Mouse (Mus musculus) layer of hippocampus, postnatal 36 days (tissue): ENCODE results near the gene Hecw2. TPM values are rescaled to one million over a fixed set of nuclear protein-coding genes. Genes with fewer than 3 reads are reported as not detected.

ENCODE experiments used
- DNase-seq, 2 experiments: peaks; one replicate each; pipeline ENCODE4 v3.0.0; 2022
- total RNA-seq, 2 experiments: library from RNA; stranded (reverse); gene quantifications; 2 replicates each; pipeline ENCODE4 v1.2.3; 2021

Gene Hecw2
- total RNA-seq, 2 experiments from 2014 or later, result 19.2 to 20.5 TPM

DNA sequence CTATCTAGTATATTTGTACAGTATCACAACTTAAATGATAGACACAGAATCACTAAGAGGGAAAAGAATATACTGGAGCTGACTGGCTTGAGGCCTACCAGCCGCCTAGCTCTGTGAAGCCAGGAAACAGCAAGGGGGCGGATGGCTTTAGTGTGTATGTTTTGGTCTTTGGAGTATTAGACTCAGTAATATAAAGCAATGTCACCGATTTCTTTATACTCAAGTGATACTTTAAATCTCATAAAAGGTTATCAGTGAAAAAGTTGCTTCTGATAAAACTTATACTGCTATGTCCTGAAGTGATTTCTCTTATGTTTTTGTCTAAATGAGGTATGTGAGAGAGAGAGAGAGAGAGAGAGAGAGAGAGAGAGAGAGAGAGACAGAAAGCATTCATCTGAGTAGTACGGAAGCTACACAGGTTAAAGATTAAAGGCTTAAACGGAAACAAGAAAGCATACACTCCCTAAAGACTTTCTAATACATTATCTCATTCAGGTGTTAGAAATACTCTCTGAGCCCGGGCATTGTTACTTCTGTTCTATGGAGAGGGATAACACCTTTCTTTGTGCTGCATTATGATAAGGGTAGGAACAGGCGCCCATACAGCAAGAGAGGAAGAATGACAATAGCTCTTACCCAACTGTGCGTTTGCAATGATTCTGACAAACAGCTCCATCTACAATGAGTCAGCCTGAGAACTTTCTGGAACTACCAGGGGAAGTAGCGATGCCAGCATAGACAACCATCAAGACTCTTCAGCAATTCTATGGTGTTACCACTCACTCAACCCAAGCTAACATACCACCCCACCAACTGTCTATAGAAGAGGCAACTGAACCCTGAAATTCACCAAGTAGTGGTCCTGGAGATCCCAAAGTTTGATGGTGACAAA, 370.3 kb downstream of the Hecw2 start:
- no peak for DNase-seq

DNA sequence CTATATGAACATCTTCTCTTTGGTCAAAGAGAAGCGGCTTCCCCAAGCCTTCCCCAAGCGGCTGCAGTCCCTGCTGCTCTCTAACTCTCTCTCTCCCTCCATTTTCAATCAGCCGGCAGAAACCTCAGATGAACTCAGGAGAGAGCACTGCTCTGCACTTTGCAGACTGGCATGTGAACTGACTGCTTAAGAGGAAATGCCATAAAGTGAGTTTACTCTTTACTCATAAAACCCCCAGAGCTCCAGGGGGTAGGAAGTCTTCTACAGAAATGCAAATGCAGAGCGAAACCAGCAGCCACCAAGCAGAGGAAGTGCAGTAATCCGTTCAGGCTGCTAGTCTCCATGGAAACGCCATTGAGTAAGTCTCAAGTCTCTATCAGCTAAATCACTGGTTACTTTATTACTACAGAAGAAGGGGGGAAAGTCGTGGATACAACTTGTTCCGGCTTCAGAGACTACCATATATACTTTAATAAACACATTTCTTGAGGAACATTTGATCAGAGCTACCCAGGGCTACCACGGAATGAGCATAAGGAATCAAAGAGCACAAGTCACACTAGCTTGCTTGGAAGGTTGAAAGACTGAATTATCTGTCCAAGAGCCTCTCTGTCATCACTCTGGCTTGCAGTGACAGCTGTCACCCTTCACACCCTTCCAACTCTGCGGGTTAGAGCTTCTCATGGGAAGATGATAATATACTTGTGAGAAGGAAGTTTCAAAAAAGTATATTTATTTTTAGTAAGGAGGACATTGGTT, 371.1 kb downstream of the Hecw2 start:
- DNase-seq, result peak; percentile 23

DNA sequence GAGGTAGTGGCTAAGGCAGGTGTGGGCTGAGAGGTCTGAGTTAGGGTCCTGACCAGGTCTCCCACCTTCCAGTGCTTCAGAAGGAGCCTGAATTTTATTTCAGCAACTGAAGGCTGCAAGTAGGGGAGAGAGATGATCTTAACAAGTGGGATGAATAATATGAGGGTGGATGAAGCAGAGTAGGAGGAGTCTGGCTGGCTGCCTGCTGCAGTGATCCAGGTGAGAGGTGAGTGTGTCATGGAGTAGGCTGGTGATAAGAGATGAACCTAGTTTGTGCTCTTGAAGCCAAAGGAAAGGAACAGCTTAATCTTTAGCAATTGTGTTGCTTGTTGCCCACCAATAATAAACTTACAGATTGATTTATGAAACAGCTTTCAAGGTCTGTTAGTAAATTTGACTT, 373.0 kb downstream of the Hecw2 start:
- no peak for DNase-seq

DNA sequence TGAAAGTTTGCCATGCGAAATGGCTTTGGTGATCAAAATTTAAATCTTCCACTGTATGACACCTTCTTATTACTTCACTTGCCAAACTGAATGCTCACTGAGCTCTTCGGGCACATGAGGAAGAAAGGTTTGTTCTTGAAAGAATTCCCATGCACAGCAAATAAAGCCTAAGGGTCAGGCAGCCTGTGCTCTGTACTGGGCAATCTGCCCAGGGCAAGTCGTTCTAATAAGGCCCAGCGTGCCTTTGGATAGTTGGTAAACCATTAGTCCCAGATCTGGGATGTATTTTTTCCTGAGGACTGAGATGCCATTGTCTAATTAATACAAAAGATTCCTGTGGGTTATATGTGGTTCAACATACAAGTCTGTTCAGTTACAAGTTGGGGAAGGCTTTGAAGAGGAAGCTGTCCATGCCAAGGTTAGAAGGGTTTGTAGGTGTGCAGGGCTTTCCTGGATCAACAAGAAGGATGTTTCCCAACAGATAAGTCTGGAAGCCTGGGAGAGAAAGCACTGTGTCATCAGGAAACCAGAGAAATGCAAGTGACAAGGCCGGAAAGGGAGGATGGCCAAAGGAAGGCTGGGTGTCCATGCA, 374.8 kb downstream of the Hecw2 start:
- no peak for DNase-seq

DNA sequence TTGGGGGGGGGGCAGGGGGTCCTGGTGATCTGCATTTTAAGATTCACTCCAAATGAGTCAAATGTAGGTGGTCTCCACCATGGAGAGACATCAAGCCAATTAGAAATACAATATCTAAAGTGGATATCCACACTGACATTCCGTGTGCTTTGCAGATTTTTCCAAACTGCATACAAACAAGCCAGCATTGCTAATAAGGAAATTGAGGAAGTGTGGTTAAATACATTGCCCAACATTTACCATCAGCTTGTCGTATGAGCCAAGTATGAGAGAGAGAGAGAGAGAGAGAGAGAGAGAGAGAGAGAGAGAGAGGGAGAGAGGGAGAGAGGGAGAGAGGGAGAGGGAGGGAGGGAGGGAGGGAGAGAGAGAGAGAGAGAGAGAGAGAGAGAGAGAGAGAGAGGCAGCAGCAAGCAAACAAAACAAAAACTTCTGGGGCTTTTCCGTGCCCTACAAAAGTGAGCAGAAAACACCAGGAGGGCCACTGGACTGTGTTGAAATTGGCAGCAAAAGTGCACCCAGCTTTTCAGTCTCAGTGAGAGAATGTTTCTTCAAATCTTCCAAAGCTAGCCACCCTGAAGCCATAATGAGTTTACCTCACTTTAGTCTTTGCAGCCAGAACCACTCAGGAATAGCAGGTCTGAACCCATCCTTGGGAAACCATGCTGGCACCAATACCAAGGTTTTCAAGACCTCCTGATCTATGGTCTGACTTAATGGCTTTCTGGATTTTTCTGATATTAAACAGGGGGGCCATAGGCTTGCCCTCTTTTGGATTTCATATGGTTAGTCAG, 376.7 kb downstream of the Hecw2 start:
- DNase-seq, result no peak

DNA sequence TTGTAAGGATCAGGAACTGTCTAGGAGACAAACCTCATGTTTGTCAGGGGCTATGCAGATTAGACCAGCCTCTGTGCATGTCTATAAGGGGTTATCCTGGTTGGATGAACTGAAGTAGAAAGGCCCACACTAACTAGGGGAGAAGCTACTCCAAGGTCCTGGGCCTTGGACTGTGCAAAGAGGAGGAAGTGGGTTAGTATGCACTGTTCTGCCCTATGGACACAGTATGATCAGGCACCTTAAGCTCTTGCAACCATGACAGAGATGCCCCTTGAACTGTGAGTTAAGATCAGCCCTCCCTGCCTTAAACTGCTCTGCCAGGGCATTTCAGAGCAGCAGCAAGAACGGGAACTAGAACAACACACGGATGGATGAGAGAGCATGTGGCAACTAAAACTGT, 378.6 kb downstream of the Hecw2 start:
- DNase-seq, result no peak

DNA sequence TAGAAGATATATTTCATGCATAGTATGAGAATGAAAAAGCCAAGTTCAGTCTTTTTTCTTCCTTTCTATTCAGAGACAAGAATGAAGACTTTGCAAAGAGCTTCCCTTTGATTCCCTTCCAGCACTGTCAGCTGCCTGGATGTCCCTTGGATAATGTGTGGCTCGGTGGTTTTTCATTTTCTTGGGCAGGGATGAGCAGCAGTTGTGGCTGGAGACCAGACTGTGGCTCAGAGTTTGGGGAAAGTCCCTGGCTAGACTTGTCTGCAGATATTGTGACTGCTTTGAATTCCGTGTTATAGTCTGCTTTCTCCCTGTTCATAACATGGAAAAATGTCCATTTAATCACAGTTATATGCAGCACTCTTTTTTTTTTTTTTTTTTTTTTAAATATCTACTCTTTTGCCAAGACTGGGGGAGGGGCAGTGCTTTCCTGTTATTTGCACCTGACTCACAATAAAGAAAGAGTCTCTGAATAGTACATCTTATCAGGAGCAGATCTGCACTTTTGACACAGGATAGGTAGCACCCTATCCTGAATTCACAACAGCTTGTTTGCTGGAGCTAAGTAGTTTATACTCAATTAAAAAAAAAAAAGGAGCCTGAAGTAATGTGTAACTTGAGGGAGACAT, 380.8 kb downstream of the Hecw2 start:
- no peak for DNase-seq

DNA sequence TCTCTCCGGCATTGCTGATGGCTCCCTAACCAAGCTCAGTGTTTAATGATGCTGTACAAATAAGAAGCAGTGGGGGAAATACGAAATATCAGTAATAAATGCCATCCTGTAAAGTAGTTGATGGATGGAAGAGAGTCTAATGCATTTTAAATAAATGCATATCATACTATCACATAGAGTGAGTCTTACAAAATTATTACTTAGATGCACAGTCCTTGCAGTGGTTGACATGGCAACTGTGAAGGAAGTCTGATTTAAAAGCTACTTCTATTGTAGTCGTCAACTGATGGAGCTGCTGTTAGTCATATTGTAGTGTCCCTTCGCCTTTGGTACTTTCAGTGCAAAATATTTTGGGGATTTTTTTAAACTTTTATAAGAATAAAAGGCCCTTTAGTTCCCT, 383.0 kb downstream of the Hecw2 start:
- DNase-seq, result no peak

DNA sequence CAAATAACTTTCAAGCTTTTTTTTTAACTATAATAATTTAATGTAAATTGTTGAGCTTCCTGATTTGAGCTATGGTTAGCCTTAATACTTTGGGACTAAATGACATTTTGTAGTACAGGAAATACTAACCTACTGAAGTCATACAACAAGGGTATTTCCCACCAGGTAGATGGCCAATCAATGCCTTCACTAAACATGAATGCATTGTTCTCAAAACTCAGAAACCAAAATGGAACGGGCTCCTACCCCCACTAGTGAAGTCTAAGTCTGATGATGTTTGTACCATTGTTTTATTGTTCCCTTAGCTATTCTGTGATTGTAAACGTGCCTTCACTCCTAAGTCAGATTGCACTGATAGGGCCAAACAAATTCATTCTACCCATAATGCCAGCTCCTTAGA, 386.7 kb downstream of the Hecw2 start:
- DNase-seq, result no peak

DNA sequence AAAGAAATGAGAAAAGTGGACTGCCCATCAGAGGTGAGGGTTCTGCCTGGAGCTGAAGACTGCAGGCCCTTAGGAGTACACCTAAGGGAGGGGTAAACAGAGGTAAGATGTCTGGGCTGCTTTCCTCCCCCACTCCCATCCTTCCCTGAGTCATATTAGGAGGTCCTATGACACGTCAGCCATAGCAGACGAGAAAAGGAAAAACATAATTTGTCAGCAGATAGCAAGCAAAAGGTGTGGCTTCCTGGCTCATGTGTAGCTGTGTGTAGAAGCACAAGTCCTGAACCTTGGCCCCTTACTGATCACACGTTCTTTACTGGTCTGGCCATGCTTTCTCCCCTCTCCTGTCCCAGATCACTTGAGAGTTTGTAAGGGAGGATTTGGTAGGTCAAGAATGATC, 397.2 kb downstream of the Hecw2 start:
- no peak for DNase-seq

DNA sequence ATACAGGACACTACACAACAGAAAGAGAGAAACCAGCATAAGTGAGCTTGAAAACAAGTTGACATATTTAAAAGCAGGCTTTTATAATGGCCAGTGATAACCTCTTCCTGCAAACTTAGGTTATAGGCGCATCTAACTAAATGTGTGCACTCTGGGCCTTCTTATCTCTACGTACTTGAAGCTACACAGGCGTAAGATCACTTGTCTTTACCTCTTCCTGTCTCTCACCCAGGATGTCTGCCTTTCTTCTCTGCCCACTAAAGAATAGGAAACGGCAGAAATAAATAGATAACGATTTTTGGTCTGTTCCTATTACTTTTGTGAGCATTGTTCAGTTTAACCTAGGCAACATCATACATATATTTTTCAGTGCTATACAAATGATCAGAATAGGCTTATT, 397.9 kb downstream of the Hecw2 start:
- DNase-seq, result no peak

DNA sequence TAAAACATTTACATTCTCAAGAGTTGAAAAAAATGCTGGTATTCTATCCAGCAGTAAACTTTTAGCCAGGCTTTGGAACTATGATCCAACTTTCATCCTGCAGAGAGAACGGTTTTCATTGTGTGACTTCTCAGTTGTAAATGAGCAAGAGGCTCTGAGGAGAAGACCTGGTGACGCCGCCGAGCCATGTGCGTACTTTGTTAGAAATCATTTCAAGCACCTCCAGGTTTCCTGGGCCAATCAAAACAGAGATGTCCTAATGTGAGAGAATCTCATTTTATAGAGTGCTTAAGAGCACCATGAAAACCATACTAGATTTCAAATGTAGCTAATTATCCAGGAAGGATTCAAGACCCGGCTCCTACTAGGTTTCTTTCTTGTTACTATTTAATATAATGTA, 398.7 kb downstream of the Hecw2 start:
- no peak for DNase-seq

DNA sequence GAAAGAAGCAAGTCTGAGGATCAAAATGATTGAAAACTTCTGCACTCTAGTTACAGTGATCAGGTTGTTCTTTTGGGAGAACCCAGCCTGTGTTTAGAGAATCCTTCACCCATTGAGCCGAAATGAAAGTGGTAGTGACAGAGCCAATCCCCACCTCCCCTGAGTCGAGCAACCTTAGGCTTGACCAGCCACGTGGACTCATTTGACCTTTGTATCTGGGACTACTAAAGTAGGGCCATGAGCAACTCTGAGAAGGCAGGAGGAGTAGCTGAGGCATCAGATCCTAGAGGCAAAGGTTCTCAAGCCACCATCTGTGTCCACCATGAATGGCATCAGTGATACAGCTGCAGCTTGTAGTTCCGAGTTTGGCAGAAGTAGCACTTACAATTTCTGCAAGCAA, 399.4 kb downstream of the Hecw2 start:
- DNase-seq, result no peak

DNA sequence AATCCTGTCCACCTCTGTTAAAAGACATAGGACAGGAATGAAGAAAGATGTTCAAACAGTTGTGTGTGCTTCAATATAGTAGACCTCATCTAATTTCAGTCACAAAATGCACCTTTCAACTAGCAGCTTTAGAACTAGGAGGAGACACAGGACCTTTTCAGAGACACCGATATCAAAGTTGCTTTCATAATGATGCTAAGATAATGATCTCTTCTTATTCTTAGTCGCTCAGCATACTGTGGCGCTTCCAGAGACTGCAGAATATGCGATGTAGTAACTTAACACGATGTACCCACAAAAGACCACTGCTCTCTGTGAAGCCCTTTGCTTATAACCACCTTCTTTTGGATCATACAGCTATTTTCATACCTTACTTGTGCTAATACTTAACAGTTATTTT, 399.9 kb downstream of the Hecw2 start:
- DNase-seq, result no peak

DNA sequence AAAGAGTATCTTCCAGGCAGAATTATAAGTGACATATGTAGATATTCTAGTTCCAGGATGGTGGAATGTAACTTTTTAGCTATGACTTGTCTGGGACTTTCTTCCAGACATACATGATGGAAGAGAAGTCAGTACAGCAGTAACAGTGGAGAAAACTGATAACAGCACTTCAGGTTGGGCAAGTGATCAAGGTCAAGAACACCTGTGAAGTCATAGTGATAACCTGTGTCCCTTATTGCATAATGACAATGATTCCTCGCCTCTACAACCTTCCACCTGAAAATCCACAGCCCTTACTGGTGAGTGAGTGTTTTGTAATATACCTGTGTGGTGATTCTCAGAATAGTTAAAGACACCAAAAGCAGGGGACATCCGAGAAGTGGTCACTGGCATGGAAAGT, 400.7 kb downstream of the Hecw2 start:
- no peak for DNase-seq

DNA sequence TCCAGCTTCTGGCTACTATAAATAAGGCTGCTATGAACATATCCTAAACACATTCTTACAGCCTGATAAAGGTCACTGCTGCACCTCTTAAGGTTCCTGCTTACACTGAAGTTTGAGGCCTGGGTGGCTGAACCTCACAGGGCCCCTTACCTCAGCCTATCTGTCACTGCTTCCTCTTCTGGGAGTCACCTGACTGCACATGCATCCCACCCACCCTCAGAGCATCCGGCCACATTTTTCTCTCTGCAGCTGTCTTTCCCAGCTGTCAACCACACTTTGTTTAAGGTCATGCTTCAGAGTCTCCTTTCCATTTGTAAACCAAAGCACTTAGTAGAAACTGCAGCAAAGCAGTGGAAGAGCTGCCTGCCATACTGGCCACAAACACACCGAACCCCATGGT, 403.6 kb downstream of the Hecw2 start:
- no peak for DNase-seq

DNA sequence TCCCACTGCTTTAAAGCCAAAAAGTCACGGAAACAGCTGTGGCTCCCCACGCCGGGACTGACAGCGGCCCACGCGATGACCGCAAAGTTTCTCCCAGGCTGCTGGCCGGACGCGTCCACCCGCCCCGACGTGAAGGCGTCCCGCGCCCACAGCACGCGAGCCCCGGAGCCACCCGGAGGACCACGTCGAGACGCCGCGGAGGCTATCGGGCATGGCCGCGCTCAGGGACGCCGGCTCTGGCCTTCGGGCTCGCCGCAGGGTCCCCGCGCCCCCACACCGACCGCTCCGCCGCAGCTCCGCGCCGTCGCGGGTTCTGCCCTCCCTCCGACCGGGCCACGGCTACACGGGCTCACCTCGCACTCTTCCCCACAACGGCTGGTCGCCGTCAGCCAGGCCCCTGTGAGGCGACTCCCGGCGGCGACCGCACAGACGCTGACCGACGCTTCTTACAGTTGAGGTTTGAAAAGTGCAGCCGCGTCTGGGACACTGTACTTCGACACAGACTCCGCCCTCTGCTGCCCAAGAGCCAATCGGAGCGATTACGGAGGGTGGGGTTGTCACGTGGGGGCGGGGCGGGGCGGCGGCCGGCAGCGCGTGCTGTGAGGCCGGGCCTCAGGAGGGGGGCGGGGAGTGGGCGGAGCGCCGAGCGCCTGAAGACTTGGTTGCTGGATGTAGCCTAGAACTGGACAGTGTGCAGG, 410.1 kb downstream of the Hecw2 start, which contains the start of gene Stk17b:
Gene Stk17b, minus strand, starts transcription at position 504 of the 698 bp plus-strand sequence.
- DNase-seq, result peak; percentile 59 to 69

DNA sequence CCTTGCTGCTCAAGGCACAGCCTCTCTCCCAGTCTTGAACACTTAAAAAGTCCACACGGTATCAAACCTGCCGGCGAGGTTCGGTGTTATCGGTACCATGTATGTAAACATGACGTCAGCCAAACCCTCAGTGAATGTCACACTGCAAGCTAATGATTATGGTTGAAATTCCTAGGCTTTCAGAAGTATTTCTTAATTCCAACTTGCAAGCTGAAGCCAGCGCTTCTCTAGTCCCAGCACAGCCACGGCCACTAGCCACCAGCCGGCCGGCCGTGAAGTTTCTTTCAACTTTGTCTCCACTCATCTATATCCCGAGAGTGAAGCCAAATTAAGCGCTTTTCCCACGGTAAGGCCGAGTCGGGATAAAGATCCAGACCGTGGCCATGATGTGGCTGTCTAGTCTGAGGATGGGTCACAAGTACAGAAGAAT, 410.7 kb downstream of the Hecw2 start:
- peak in 1 of 2 experiments; percentile 2 for DNase-seq

DNA sequence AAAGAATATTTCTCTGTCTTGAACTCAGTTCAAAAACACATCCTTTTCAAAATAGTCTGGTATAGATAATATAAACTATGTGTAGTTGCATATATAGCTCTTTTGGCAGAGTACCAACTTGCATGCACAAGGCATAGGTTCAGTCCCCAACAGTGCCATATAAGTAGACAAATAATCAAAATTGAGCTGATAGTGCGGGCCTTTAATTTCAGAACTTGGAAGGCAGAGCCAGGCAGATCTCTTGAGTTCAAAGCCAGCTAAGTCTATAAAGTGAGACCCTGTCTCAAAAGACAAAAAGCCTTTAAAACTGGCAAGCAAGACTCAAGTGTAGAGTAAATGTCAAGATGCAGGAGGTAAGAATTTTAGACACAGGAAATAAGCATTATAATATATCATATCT, 412.0 kb downstream of the Hecw2 start:
- DNase-seq, result no peak

DNA sequence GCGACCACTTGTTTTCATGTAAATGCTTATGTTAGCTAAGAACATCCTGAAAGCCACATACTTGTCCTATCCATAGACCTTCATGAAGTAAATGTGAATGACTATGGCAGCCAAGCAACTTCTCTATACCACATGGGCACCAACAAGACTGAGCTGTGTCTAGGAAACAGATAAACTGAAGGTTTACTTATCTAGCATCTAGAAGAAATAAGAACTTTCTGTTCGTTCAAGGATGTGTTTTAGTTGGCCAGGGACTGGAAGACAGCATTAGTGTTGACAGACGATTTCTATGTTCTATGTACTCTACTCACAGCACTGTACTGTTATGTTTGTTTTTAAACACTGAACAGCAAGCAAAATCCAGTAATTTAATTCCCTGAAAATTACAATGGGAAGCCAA, 412.9 kb downstream of the Hecw2 start:
- DNase-seq, result no peak

DNA sequence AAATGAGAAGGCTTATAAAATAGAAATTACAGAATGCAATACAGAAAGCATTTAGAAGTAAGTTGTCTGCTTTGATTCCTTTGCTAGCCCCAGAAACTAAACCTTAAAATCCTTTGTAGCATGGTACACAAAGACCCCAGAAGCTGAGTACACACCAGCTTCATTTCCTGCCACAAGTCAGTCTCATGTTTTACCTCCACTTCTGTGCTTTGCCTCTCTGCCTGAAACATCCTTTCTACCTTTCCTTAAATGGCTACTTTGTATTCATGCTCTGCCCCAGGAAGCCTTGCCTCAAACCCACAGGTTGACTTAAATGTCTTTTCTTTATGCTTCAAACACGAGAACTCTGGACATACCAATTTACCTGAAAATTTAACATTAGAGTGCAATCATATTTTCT, 413.7 kb downstream of the Hecw2 start:
- no peak for DNase-seq
